Comparison of ENCODE assay signal across 8 mouse cellular contexts in the genomic region with DNA sequence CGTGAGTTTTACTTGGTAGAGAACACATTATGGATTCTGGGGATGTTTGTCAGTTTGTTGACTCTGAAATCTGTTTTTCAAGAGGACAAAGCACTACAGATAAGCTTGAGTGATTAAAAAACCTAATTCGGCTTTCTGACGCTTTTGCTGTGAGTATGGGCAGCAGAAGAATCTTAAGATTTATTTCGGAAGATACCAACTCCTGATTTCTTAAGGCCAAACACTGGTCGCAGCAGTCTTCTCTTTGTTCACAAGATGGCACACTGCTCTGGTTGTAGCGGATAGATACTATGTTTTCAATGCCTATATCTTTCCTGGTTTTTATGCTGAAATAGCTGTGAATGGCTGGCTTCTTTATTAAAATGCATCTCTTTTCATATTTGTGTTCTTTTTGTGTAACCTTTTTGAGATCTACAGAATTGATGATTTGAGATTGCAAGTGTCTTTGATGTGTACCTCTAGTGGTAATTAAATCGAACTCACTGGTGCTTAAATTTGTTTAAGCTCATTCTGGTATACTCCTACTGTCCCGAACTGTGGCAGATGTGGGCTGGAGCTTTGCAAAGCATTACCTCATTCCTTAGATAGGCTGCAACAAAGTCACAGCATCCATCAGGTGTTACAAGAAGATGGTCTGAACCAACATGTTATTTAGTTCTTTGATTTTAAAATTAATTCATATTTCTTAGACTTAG. TPM values are rescaled to one million over a fixed set of nuclear protein-coding genes. Genes with fewer than 3 reads are reported as not detected.
DNase-seq lines count a peak whose midpoint lies in the region; ATAC-seq lines count a peak whose summit lies in the region.

No protein-coding gene starts in this region.

- H3K27ac ChIP-seq in heart, embryonic 16.5 days (ENCODE audit: low read length): peak overlapping the region; percentile 91
- H3K27ac ChIP-seq in midbrain, embryonic 10.5 days (replicated peaks): peak overlapping the region; percentile 97

- H3K9me3 ChIP-seq in megakaryocyte, embryonic 14.5 days: no peaks in the 10 kb centered on the region
- H3K9me3 ChIP-seq in heart, embryonic 16.5 days (replicated peaks; ENCODE audit: control insufficient read depth, low read length): no peaks in the 10 kb centered on the region
- no peaks in the 10 kb centered on the region for H3K9me3 ChIP-seq in midbrain, embryonic 10.5 days (replicated peaks)

- peak; percentile 14 for DNase-seq in CD4-positive, CD25-positive, alpha-beta regulatory T cell, adult 2 months (ENCODE audit: low read depth, low spot score)
- no peak for DNase-seq in midbrain, embryonic 10.5 days (ENCODE audit: low spot score)
- DNase-seq in T-cell, adult 2 months (ENCODE audit: low spot score): no peak
- DNase-seq in urinary bladder, adult 2 months (ENCODE audit: low spot score): no peak

- peaks cover 6% of the 10 kb centered on the region for H3K27me3 ChIP-seq in megakaryocyte, embryonic 14.5 days (replicated peaks)
- no peaks in the 10 kb centered on the region for H3K27me3 ChIP-seq in heart, embryonic 16.5 days (ENCODE audit: control insufficient read depth, insufficient read depth, low read length)
- H3K27me3 ChIP-seq in midbrain, embryonic 10.5 days (ENCODE audit: low read depth, poor library complexity, severe bottlenecking): no peaks in the 10 kb centered on the region

- WGBS in heart, embryonic 16.5 days: 12% methylated on average over 8 of the region's 8 CpGs
- WGBS in midbrain, embryonic 10.5 days: 10% methylated on average over 8 of the region's 8 CpGs

- H3K36me3 ChIP-seq in megakaryocyte, embryonic 14.5 days (replicated peaks; ENCODE audit: low read length): no peaks in the 10 kb centered on the region
- H3K36me3 ChIP-seq in heart, embryonic 16.5 days (ENCODE audit: control insufficient read depth, insufficient read depth): no peaks in the 10 kb centered on the region
- peaks cover 1% of the 10 kb centered on the region; the same call in 1 of the 2 replicates for H3K36me3 ChIP-seq in midbrain, embryonic 10.5 days

- H3K4me1 ChIP-seq in megakaryocyte, embryonic 14.5 days: peaks cover 10% of the 10 kb centered on the region; the same call in 1 of the 2 replicates
- peaks cover 7% of the 10 kb centered on the region for H3K4me1 ChIP-seq in heart, embryonic 16.5 days (ENCODE audit: control insufficient read depth, insufficient read depth, low read length)
- peaks cover 20% of the 10 kb centered on the region for H3K4me1 ChIP-seq in midbrain, embryonic 10.5 days

- no peak for ATAC-seq in CD4-positive, CD25-positive, alpha-beta regulatory T cell, adult 4 months
- ATAC-seq in megakaryocyte, adult 5-6 weeks (ENCODE audit: poor library complexity, severe bottlenecking): no peak
- no peak for ATAC-seq in heart, embryonic 16.5 days (replicated peaks; ENCODE audit: extremely low read depth, insufficient read depth, low FRiP score)

- peak overlapping the region; percentile 87 for H3K4me2 ChIP-seq in heart, embryonic 16.5 days (ENCODE audit: low read depth, low read length)

- H3K9ac ChIP-seq in heart, embryonic 16.5 days (ENCODE audit: low read length): peak overlapping the region; percentile 89

- peak overlapping the region; percentile 94 for H3K4me3 ChIP-seq in megakaryocyte, embryonic 14.5 days (replicated peaks)
- peak overlapping the region; percentile 87 for H3K4me3 ChIP-seq in heart, embryonic 16.5 days (ENCODE audit: low read length)
- peak overlapping the region; percentile 78 for H3K4me3 ChIP-seq in midbrain, embryonic 10.5 days

RNA-seq across cellular contexts. Expression of gene Klhl7, which starts 1.2 kb away (rescaled TPM):
- 10 to 100 TPM; 11.9 to 12.8 TPM for polyA plus RNA-seq in CD4-positive, CD25-positive, alpha-beta regulatory T cell, adult 4 months (2017; shearing (Covaris generic))
- 0.26 and 0.96 TPM in 2 replicates for polyA plus RNA-seq in megakaryocyte, embryonic 14.5 days (2012; ENCODE audit: insufficient read depth, low replicate concordance)
- 12.3 and 16.7 TPM in 2 replicates for total RNA-seq in megakaryocyte, adult 5-6 weeks (2015)
- total RNA-seq in megakaryocyte, adult 5-6 weeks (2017): 10.5 and 12.5 TPM in 2 replicates
- polyA plus RNA-seq in heart, embryonic 16.5 days (2015; fragmentation: Nextera tagmentation; extraction: Ambion mirVana): 43.8 and 49.2 TPM in 2 replicates
- polyA plus RNA-seq in midbrain, embryonic 10.5 days (2016; fragmentation: Nextera tagmentation; extraction: Ambion mirVana): 70.6 and 84.1 TPM in 2 replicates
- polyA plus RNA-seq in urinary bladder, adult 2 months (2012; rRNA removed): 30.1 and 30.8 TPM in 2 replicates
